Comparison of ENCODE assay signal across 13 mouse cellular contexts in genomic region chr2:32328911-32329460, GRCm38 (mm10). TPM values are rescaled to one million over a fixed set of nuclear protein-coding genes. Genes with fewer than 3 reads are reported as not detected.
A peak's percentile ranks its signal among the peaks of the same experiment; 100 is the strongest.
DNase-seq lines count a peak whose midpoint lies in the region; ATAC-seq lines count a peak whose summit lies in the region.
"Had no signal": no experiment of that assay in that cellular context is flagged by ENCODE, and none has a peak within 500 bp of the region (broad histone marks: within the 10 kb centered on the region; RNA-seq: fewer than 3 reads in every experiment).

No protein-coding gene starts in this region.

- H3K4me2 ChIP-seq in heart, embryonic 12.5 days = no peak overlapping the region
- no peak overlapping the region for H3K4me2 ChIP-seq in midbrain, embryonic 16.5 days (ENCODE audit: low read length)
- no peak overlapping the region for H3K4me2 ChIP-seq in midbrain, embryonic 14.5 days (ENCODE audit: low read length)
- H3K4me2 ChIP-seq in limb, embryonic 15.5 days = no peak overlapping the region
- H3K4me2 ChIP-seq: lung, embryonic 15.5 days had no signal

- H3K4me3 ChIP-seq in heart, embryonic 12.5 days = no peak overlapping the region
- H3K4me3 ChIP-seq in midbrain, embryonic 16.5 days (ENCODE audit: low read depth, low read length) = no peak overlapping the region
- H3K4me3 ChIP-seq in midbrain, embryonic 14.5 days (replicated peaks; ENCODE audit: low read depth, low read length) = no peak overlapping the region
- H3K4me3 ChIP-seq in limb, embryonic 15.5 days = no peak overlapping the region
- H3K4me3 ChIP-seq: lung, embryonic 15.5 days had no signal

- DNase-seq in heart, adult 18-20 months = no peak
- DNase-seq in midbrain, embryonic 14.5 days = no peak
- DNase-seq in thymus, postnatal 4 days = no peak
- DNase-seq in right cerebral cortex, postnatal 10 days (ENCODE audit: low spot score in 2 of 2) = no peak
- DNase-seq in adrenal gland, postnatal 4 days (ENCODE audit: low spot score in 2 of 2) = no peak
- DNase-seq: adrenal gland, adult 8-10 months; kidney, postnatal 4 days had no signal

- no peak for ATAC-seq in heart, embryonic 12.5 days (ENCODE audit: insufficient number of reproducible peaks, low FRiP score)
- ATAC-seq in midbrain, embryonic 16.5 days = no peak; the same call in 1 of the 2 replicates
- ATAC-seq in midbrain, embryonic 14.5 days (ENCODE audit: low FRiP score, low TSS enrichment) = no peak
- no peak; the same call in 1 of the 2 replicates for ATAC-seq in limb, embryonic 15.5 days (ENCODE audit: insufficient number of reproducible peaks, low FRiP score, low TSS enrichment, low read depth)

- 0 out of 2 replicates have a peak overlapping the region, but pooled peaks have one; percentile 46 for H3K27ac ChIP-seq in heart, embryonic 12.5 days (ENCODE audit: poor library complexity, severe bottlenecking)
- H3K27ac ChIP-seq in midbrain, embryonic 16.5 days (ENCODE audit: low read length) = no peak overlapping the region
- no peak overlapping the region for H3K27ac ChIP-seq in midbrain, embryonic 14.5 days (replicated peaks; ENCODE audit: low read depth, low read length)
- H3K27ac ChIP-seq in limb, embryonic 15.5 days = peak overlapping the region; percentile 94
- H3K27ac ChIP-seq: lung, embryonic 15.5 days had no signal

- no peaks in the 10 kb centered on the region; the same call in 1 of the 2 replicates for H3K4me1 ChIP-seq in heart, embryonic 12.5 days (replicated peaks)
- no peaks in the 10 kb centered on the region; the same call in 1 of the 2 replicates for H3K4me1 ChIP-seq in midbrain, embryonic 16.5 days (ENCODE audit: control insufficient read depth, insufficient read depth, low read length)
- H3K4me1 ChIP-seq in midbrain, embryonic 14.5 days (ENCODE audit: control insufficient read depth, insufficient read depth, low read length) = no peaks in the 10 kb centered on the region; the same call in 1 of the 2 replicates
- H3K4me1 ChIP-seq in limb, embryonic 15.5 days = peaks cover 45% of the 10 kb centered on the region
- H3K4me1 ChIP-seq: lung, embryonic 15.5 days had no signal

- H3K27me3 ChIP-seq in heart, embryonic 12.5 days (replicated peaks) = peaks cover 23% of the 10 kb centered on the region
- H3K27me3 ChIP-seq in midbrain, embryonic 16.5 days (ENCODE audit: control insufficient read depth, insufficient read depth, low read depth, low read length) = no peaks in the 10 kb centered on the region
- no peaks in the 10 kb centered on the region for H3K27me3 ChIP-seq in midbrain, embryonic 14.5 days (ENCODE audit: control insufficient read depth, insufficient read depth, low read length)
- no peaks in the 10 kb centered on the region for H3K27me3 ChIP-seq in limb, embryonic 15.5 days
- H3K27me3 ChIP-seq: lung, embryonic 15.5 days had no signal

- H3K9me3 ChIP-seq in heart, embryonic 12.5 days (replicated peaks) = no peaks in the 10 kb centered on the region
- H3K9me3 ChIP-seq in midbrain, embryonic 16.5 days (replicated peaks; ENCODE audit: control insufficient read depth, low read length, poor library complexity, severe bottlenecking) = no peaks in the 10 kb centered on the region
- H3K9me3 ChIP-seq in midbrain, embryonic 14.5 days (ENCODE audit: control insufficient read depth, low read length) = no peaks in the 10 kb centered on the region
- H3K9me3 ChIP-seq in limb, embryonic 15.5 days = no peaks in the 10 kb centered on the region
- H3K9me3 ChIP-seq: lung, embryonic 15.5 days had no signal

- no peak overlapping the region for H3K9ac ChIP-seq in heart, embryonic 12.5 days
- H3K9ac ChIP-seq in midbrain, embryonic 16.5 days (ENCODE audit: low read depth, low read length) = 0 out of 2 replicates have a peak overlapping the region, but pooled peaks have one; percentile 14
- no peak overlapping the region for H3K9ac ChIP-seq in midbrain, embryonic 14.5 days (replicated peaks; ENCODE audit: low read length)
- 0 out of 2 replicates have a peak overlapping the region, but pooled peaks have one; percentile 7 for H3K9ac ChIP-seq in limb, embryonic 15.5 days
- H3K9ac ChIP-seq: lung, embryonic 15.5 days had no signal

- 43% methylated on average over 13 of the region's 13 CpGs for WGBS in heart, embryonic 12.5 days
- 38% methylated on average over 13 of the region's 13 CpGs for WGBS in midbrain, embryonic 16.5 days
- WGBS in midbrain, embryonic 14.5 days = 40% methylated on average over 13 of the region's 13 CpGs
- 18% methylated on average over 13 of the region's 13 CpGs for WGBS in limb, embryonic 15.5 days

- no peaks in the 10 kb centered on the region for H3K36me3 ChIP-seq in heart, embryonic 12.5 days
- H3K36me3 ChIP-seq in midbrain, embryonic 16.5 days (ENCODE audit: control insufficient read depth, insufficient read depth, low read length) = peaks cover 21% of the 10 kb centered on the region
- peaks cover 15% of the 10 kb centered on the region for H3K36me3 ChIP-seq in midbrain, embryonic 14.5 days (ENCODE audit: control insufficient read depth, insufficient read depth, low read length)
- peaks cover 40% of the 10 kb centered on the region for H3K36me3 ChIP-seq in limb, embryonic 15.5 days
- H3K36me3 ChIP-seq: lung, embryonic 15.5 days had no signal

RNA-seq across cellular contexts. Expression of gene Ciz1, which starts 23.1 kb away (rescaled TPM):
- 40.5 and 42.2 TPM in 2 replicates for polyA plus RNA-seq in heart, embryonic 12.5 days (2016; fragmentation: Nextera tagmentation; extraction: Ambion mirVana)
- 10 to 100 TPM; 19.1 to 27.2 TPM for total RNA-seq in heart, adult 18-20 months (2021)
- polyA plus RNA-seq in midbrain, embryonic 16.5 days (2015; fragmentation: Nextera tagmentation; extraction: Ambion mirVana) = 56.3 and 58.7 TPM in 2 replicates
- polyA plus RNA-seq in midbrain, embryonic 14.5 days (2014; fragmentation: Nextera tagmentation; extraction: Ambion mirVana) = 46.4 and 54.1 TPM in 2 replicates
- polyA plus RNA-seq in limb, embryonic 15.5 days (2015; fragmentation: Nextera tagmentation; extraction: Ambion mirVana) = 42.7 and 46.2 TPM in 2 replicates
- total RNA-seq in adrenal gland, postnatal 4 days (2021) = 100 to 1,000 TPM in 1 of 2 experiments, 10 to 100 TPM in 1; 97.7 to 106 TPM

RNA-seq across cellular contexts. Expression of gene Dnm1, which starts 24.2 kb away (rescaled TPM):
- 6.2 and 7.6 TPM in 2 replicates for polyA plus RNA-seq in heart, embryonic 12.5 days (2016; fragmentation: Nextera tagmentation; extraction: Ambion mirVana)
- 1 to 10 TPM; 3.6 to 4.4 TPM for total RNA-seq in heart, adult 18-20 months (2021)
- polyA plus RNA-seq in midbrain, embryonic 16.5 days (2015; fragmentation: Nextera tagmentation; extraction: Ambion mirVana) = 55.1 and 66.3 TPM in 2 replicates
- 90.6 and 103 TPM in 2 replicates for polyA plus RNA-seq in midbrain, embryonic 14.5 days (2014; fragmentation: Nextera tagmentation; extraction: Ambion mirVana)
- 20.5 and 26.6 TPM in 2 replicates for polyA plus RNA-seq in limb, embryonic 15.5 days (2015; fragmentation: Nextera tagmentation; extraction: Ambion mirVana)
- total RNA-seq in adrenal gland, postnatal 4 days (2021) = 10 to 100 TPM; 41.3 to 43.4 TPM
- total RNA-seq: hematopoietic stem cell, adult 5-6 weeks; megakaryocyte-erythroid progenitor cell, adult 5-6 weeks had no signal

RNA-seq across cellular contexts. Expression of gene Swi5, which starts 41.1 kb away (rescaled TPM):
- 284 and 317 TPM in 2 replicates for polyA plus RNA-seq in heart, embryonic 12.5 days (2016; fragmentation: Nextera tagmentation; extraction: Ambion mirVana)
- total RNA-seq in heart, adult 18-20 months (2021) = 100 to 1,000 TPM; 214 to 232 TPM
- polyA plus RNA-seq in midbrain, embryonic 16.5 days (2015; fragmentation: Nextera tagmentation; extraction: Ambion mirVana) = 392 and 415 TPM in 2 replicates
- 169 and 339 TPM in 2 replicates for polyA plus RNA-seq in midbrain, embryonic 14.5 days (2014; fragmentation: Nextera tagmentation; extraction: Ambion mirVana)
- 370 and 413 TPM in 2 replicates for polyA plus RNA-seq in limb, embryonic 15.5 days (2015; fragmentation: Nextera tagmentation; extraction: Ambion mirVana)
- total RNA-seq in adrenal gland, postnatal 4 days (2021) = 100 to 1,000 TPM; 225 to 237 TPM

RNA-seq across cellular contexts. Expression of gene Golga2, which starts 41.8 kb away (rescaled TPM):
- 28.4 and 30.7 TPM in 2 replicates for polyA plus RNA-seq in heart, embryonic 12.5 days (2016; fragmentation: Nextera tagmentation; extraction: Ambion mirVana)
- 10 to 100 TPM; 67.6 to 75.5 TPM for total RNA-seq in heart, adult 18-20 months (2021)
- polyA plus RNA-seq in midbrain, embryonic 16.5 days (2015; fragmentation: Nextera tagmentation; extraction: Ambion mirVana) = 31.8 and 35.7 TPM in 2 replicates
- 22.5 and 26.1 TPM in 2 replicates for polyA plus RNA-seq in midbrain, embryonic 14.5 days (2014; fragmentation: Nextera tagmentation; extraction: Ambion mirVana)
- 36.5 and 36.6 TPM in 2 replicates for polyA plus RNA-seq in limb, embryonic 15.5 days (2015; fragmentation: Nextera tagmentation; extraction: Ambion mirVana)
- 10 to 100 TPM; 78.6 to 80.4 TPM for total RNA-seq in adrenal gland, postnatal 4 days (2021)

RNA-seq across cellular contexts. Expression of gene 1110008P14Rik, which starts 52.8 kb away (rescaled TPM):
- 48.2 and 48.9 TPM in 2 replicates for polyA plus RNA-seq in heart, embryonic 12.5 days (2016; fragmentation: Nextera tagmentation; extraction: Ambion mirVana)
- total RNA-seq in heart, adult 18-20 months (2021) = 10 to 100 TPM; 43.2 to 50.5 TPM
- 117 and 132 TPM in 2 replicates for polyA plus RNA-seq in midbrain, embryonic 16.5 days (2015; fragmentation: Nextera tagmentation; extraction: Ambion mirVana)
- polyA plus RNA-seq in midbrain, embryonic 14.5 days (2014; fragmentation: Nextera tagmentation; extraction: Ambion mirVana) = 107 and 153 TPM in 2 replicates
- 58.0 and 67.7 TPM in 2 replicates for polyA plus RNA-seq in limb, embryonic 15.5 days (2015; fragmentation: Nextera tagmentation; extraction: Ambion mirVana)
- total RNA-seq in adrenal gland, postnatal 4 days (2021) = 100 to 1,000 TPM in 1 of 2 experiments, 10 to 100 TPM in 1; 94.9 to 121 TPM

Comparison
In these comparisons a context has a peak if more than half of its experiments do, and no peak if none do; other contexts are left out.
1. H3K9ac ChIP-seq: peak in midbrain, embryonic 16.5 days (single experiment) and limb, embryonic 15.5 days (single experiment); none in heart, embryonic 12.5 days (single experiment) and midbrain, embryonic 14.5 days (single experiment).
2. H3K27ac ChIP-seq: peak in heart, embryonic 12.5 days (single experiment) and limb, embryonic 15.5 days (single experiment); none in midbrain, embryonic 16.5 days (single experiment) and midbrain, embryonic 14.5 days (single experiment).